Comparison of ENCODE assay signal across 8 mouse cellular contexts in genomic region chr6:83116373-83117164, GRCm38 (mm10). TPM values are rescaled to one million over a fixed set of nuclear protein-coding genes. Genes with fewer than 3 reads are reported as not detected.
DNase-seq lines count a peak whose midpoint lies in the region; ATAC-seq and TF ChIP-seq lines count a peak whose summit lies in the region.

No protein-coding gene starts in this region.

- H3K4me2 ChIP-seq in CH12.LX (ENCODE audit: insufficient read depth, low read depth, poor library complexity, severe bottlenecking) = peak overlapping the region; percentile 75
- peak overlapping the region; percentile 97 for H3K4me2 ChIP-seq in forebrain, embryonic 16.5 days (ENCODE audit: low read length)
- H3K4me2 ChIP-seq in liver, embryonic 15.5 days = peak overlapping the region; percentile 98

- in situ Hi-C loops in CH12.LX (cut with MboI; ENCODE audit: low pct_ligation_motif_present, low pct_unique_long_range_greater_than_20kb, low sequenced_read_pairs) = loop anchor here (5.0 kb wide), 1 partner anchor 41 kb away; the partner anchor contains the start of genes 1700003E16Rik and Wdr54

- peaks cover 15 to 36% of the 10 kb centered on the region in 2 experiments for H3K36me3 ChIP-seq in CH12.LX (replicated peaks in 1 of 2; ENCODE audit: control insufficient read depth in 1 of 2, insufficient read depth in 1 of 2, low read length in 1 of 2)
- peaks cover 13% of the 10 kb centered on the region; the same call in 1 of the 2 replicates for H3K36me3 ChIP-seq in forebrain, embryonic 16.5 days (ENCODE audit: control insufficient read depth, insufficient read depth)
- H3K36me3 ChIP-seq in liver, embryonic 15.5 days (replicated peaks) = peaks cover 33% of the 10 kb centered on the region

- no peaks in the 10 kb centered on the region for H3K9me3 ChIP-seq in CH12.LX (replicated peaks; ENCODE audit: low read length)
- no peaks in the 10 kb centered on the region for H3K9me3 ChIP-seq in forebrain, embryonic 16.5 days (ENCODE audit: control insufficient read depth, low read length)
- H3K9me3 ChIP-seq in liver, embryonic 15.5 days (replicated peaks) = no peaks in the 10 kb centered on the region

- DNase-seq in heart, adult 11 months = peak; percentile 90
- DNase-seq in heart, postnatal 25 days (ENCODE audit: low spot score) = no peak
- no peak for DNase-seq in CH12.LX (ENCODE audit: extremely low read depth)
- DNase-seq in gastrocnemius, postnatal 4 days (ENCODE audit: low spot score in 2 of 2) = no peak
- no peak for DNase-seq in left cerebral cortex, postnatal 14 days (ENCODE audit: low spot score in 2 of 2)

- peak overlapping the region; percentile 82 for H3K9ac ChIP-seq in CH12.LX (ENCODE audit: insufficient read depth, low read depth)
- peak overlapping the region; percentile 94 for H3K9ac ChIP-seq in forebrain, embryonic 16.5 days (replicated peaks; ENCODE audit: low read depth, low read length)
- H3K9ac ChIP-seq in liver, embryonic 15.5 days = peak overlapping the region; percentile 85

- no peaks in the 10 kb centered on the region for H3K27me3 ChIP-seq in CH12.LX (replicated peaks)
- H3K27me3 ChIP-seq in forebrain, embryonic 16.5 days (replicated peaks; ENCODE audit: control insufficient read depth, insufficient read depth, low read length) = no peaks in the 10 kb centered on the region
- no peaks in the 10 kb centered on the region for H3K27me3 ChIP-seq in liver, embryonic 15.5 days

- TF ChIP-seq RAD21 in CH12.LX (IDR thresholded peaks at IDR 0.05; ENCODE audit: low read depth, low read length) = no peak

- no peak; the same call in 1 of the 2 replicates for TF ChIP-seq POLR2A in CH12.LX (IDR thresholded peaks at IDR 0.05; ENCODE audit: low read depth, low read length)

- peaks cover 22% of the 10 kb centered on the region for H3K79me2 ChIP-seq in CH12.LX (replicated peaks; ENCODE audit: control insufficient read depth, extremely low read depth, insufficient read depth, poor library complexity, severe bottlenecking)

- 80% methylated on average over 11 of the region's 11 CpGs for WGBS in forebrain, embryonic 16.5 days
- 63% methylated on average over 11 of the region's 11 CpGs for WGBS in liver, embryonic 15.5 days (ENCODE audit: insufficient replicate concordance)

- intact Hi-C loops in heart, postnatal 25 days (cut with DNase I) = no loop called here
- intact Hi-C loops in left cerebral cortex, postnatal 14 days (cut with DNase I) = loop anchor here (5.0 kb wide), 1 partner anchor 41 kb away; the partner anchor contains the start of genes 1700003E16Rik and Wdr54

- peaks cover 30 to 70% of the 10 kb centered on the region in 2 experiments for H3K4me1 ChIP-seq in CH12.LX (ENCODE audit: control insufficient read depth in 1 of 2, insufficient read depth in 2 of 2)
- H3K4me1 ChIP-seq in forebrain, embryonic 16.5 days (replicated peaks; ENCODE audit: control insufficient read depth, insufficient read depth, low read length) = peaks cover 37% of the 10 kb centered on the region
- peaks cover 81% of the 10 kb centered on the region for H3K4me1 ChIP-seq in liver, embryonic 15.5 days (replicated peaks)

- H3K27ac ChIP-seq in CH12.LX (ENCODE audit: insufficient read depth, low read depth) = no peak overlapping the region
- no peak overlapping the region for H3K27ac ChIP-seq in forebrain, embryonic 16.5 days (ENCODE audit: low read length)
- peak overlapping the region; percentile 95 for H3K27ac ChIP-seq in liver, embryonic 15.5 days (replicated peaks)

- no peak for ATAC-seq in forebrain, embryonic 16.5 days
- ATAC-seq in liver, embryonic 15.5 days (ENCODE audit: insufficient read depth) = no peak
- ATAC-seq in megakaryocyte-erythroid progenitor cell, adult 5-6 weeks (replicated peaks; ENCODE audit: low FRiP score, low TSS enrichment, poor library complexity, severe bottlenecking) = no peak

- TF ChIP-seq EP300 in CH12.LX (IDR thresholded peaks at IDR 0.05; ENCODE audit: low read length) = no peak

- H3K4me3 ChIP-seq in CH12.LX (replicated peaks in 1 of 3; ENCODE audit: low read depth in 2 of 3, low read length in 2 of 3, poor library complexity in 1 of 3) = peak overlapping the region; percentile 80 to 94 (median 83)
- peak overlapping the region; percentile 90 for H3K4me3 ChIP-seq in forebrain, embryonic 16.5 days (replicated peaks; ENCODE audit: low read length)
- H3K4me3 ChIP-seq in liver, embryonic 15.5 days (replicated peaks) = peak overlapping the region; percentile 89

- dilution Hi-C loops in CH12.LX (cut with MboI; ENCODE audit: extremely low pct_ligation_motif_present, extremely low pct_unique_long_range_greater_than_20kb, low sequenced_read_pairs) = no loop called here

- no peak for TF ChIP-seq CTCF in CH12.LX (conservative IDR thresholded peaks at IDR 0.05 in 1 of 2, IDR thresholded peaks at IDR 0.05 in 1 of 2; ENCODE audit: low read depth in 2 of 2, low read length in 2 of 2)

TF ChIP-seq in CH12.LX, 34 proteins besides CTCF, POLR2A, EP300 and RAD21:
- TF ChIP-seq MYC (IDR thresholded peaks at IDR 0.05; ENCODE audit: low read depth, low read length) (no peak), ZMIZ1 (IDR thresholded peaks at IDR 0.05; ENCODE audit: low read depth, low read length) (0 out of 2 replicates have a peak, but pooled peaks have one; percentile 15)

RNA-seq across cellular contexts. Expression of gene Mogs, which starts 1.3 kb away (rescaled TPM):
- 1 to 10 TPM; 8.4 to 9.0 TPM for total RNA-seq in heart, postnatal 25 days (2021)
- total RNA-seq in CH12.LX (2012; rRNA removed) (78.9 and 104 TPM in 2 replicates), CH12.LX (2014; rRNA removed) (77.3 and 78.4 TPM in 2 replicates)
- 53.0 and 57.2 TPM in 2 replicates for polyA plus RNA-seq in CH12.LX (2012; ENCODE audit: insufficient read length, low read depth)
- polyA plus RNA-seq in forebrain, embryonic 16.5 days (2015; fragmentation: Nextera tagmentation; extraction: Ambion mirVana) = 21.8 and 22.6 TPM in 2 replicates
- 37.0 and 39.9 TPM in 2 replicates for polyA plus RNA-seq in liver, embryonic 15.5 days (2015; fragmentation: Nextera tagmentation; extraction: Ambion mirVana)
- 76.2 and 97.3 TPM in 2 replicates for total RNA-seq in megakaryocyte-erythroid progenitor cell, adult 5-6 weeks (2014; fragmentation: Nextera tagmentation)
- total RNA-seq in megakaryocyte-erythroid progenitor cell, adult 5-6 weeks (2017) = 88.3 and 127 TPM in 2 replicates
- 10 to 100 TPM; 20.0 to 21.9 TPM for total RNA-seq in gastrocnemius, postnatal 4 days (2021)
- 10 to 100 TPM; 24.4 to 27.3 TPM for total RNA-seq in left cerebral cortex, postnatal 14 days (2021)

RNA-seq across cellular contexts. Expression of gene Wbp1, which starts 4.8 kb away (rescaled TPM):
- total RNA-seq in heart, postnatal 25 days (2021) = 10 to 100 TPM; 72.5 to 74.0 TPM
- total RNA-seq in CH12.LX (2012; rRNA removed) (20.4 and 24.1 TPM in 2 replicates), CH12.LX (2014; rRNA removed) (23.1 and 27.5 TPM in 2 replicates)
- polyA plus RNA-seq in CH12.LX (2012; ENCODE audit: insufficient read length, low read depth) = 16.6 and 19.3 TPM in 2 replicates
- 209 and 228 TPM in 2 replicates for polyA plus RNA-seq in forebrain, embryonic 16.5 days (2015; fragmentation: Nextera tagmentation; extraction: Ambion mirVana)
- 29.6 and 30.2 TPM in 2 replicates for polyA plus RNA-seq in liver, embryonic 15.5 days (2015; fragmentation: Nextera tagmentation; extraction: Ambion mirVana)
- total RNA-seq in megakaryocyte-erythroid progenitor cell, adult 5-6 weeks (2014; fragmentation: Nextera tagmentation) = 29.1 and 56.6 TPM in 2 replicates
- 61.5 and 75.1 TPM in 2 replicates for total RNA-seq in megakaryocyte-erythroid progenitor cell, adult 5-6 weeks (2017)
- 10 to 100 TPM; 52.7 to 62.3 TPM for total RNA-seq in gastrocnemius, postnatal 4 days (2021)
- 10 to 100 TPM; 44.2 to 53.8 TPM for total RNA-seq in left cerebral cortex, postnatal 14 days (2021)

RNA-seq across cellular contexts. Expression of gene Mrpl53, which starts 7.7 kb away (rescaled TPM):
- total RNA-seq in heart, postnatal 25 days (2021) = 100 to 1,000 TPM; 127 to 151 TPM
- total RNA-seq in CH12.LX (2012; rRNA removed) (74.0 and 83.3 TPM in 2 replicates), CH12.LX (2014; rRNA removed) (52.2 and 54.2 TPM in 2 replicates)
- 52.9 and 55.5 TPM in 2 replicates for polyA plus RNA-seq in CH12.LX (2012; ENCODE audit: insufficient read length, low read depth)
- polyA plus RNA-seq in forebrain, embryonic 16.5 days (2015; fragmentation: Nextera tagmentation; extraction: Ambion mirVana) = 109 and 122 TPM in 2 replicates
- 70.4 and 72.6 TPM in 2 replicates for polyA plus RNA-seq in liver, embryonic 15.5 days (2015; fragmentation: Nextera tagmentation; extraction: Ambion mirVana)
- total RNA-seq in megakaryocyte-erythroid progenitor cell, adult 5-6 weeks (2014; fragmentation: Nextera tagmentation) = 50.1 and 97.7 TPM in 2 replicates
- total RNA-seq in megakaryocyte-erythroid progenitor cell, adult 5-6 weeks (2017) = 37.2 and 37.5 TPM in 2 replicates
- 100 to 1,000 TPM in 1 of 2 experiments, 10 to 100 TPM in 1; 79.5 to 100 TPM for total RNA-seq in gastrocnemius, postnatal 4 days (2021)
- total RNA-seq in left cerebral cortex, postnatal 14 days (2021) = 10 to 100 TPM; 61.7 to 64.8 TPM

RNA-seq across cellular contexts. Expression of gene Ino80b, which starts 8.7 kb away (rescaled TPM):
- total RNA-seq in heart, postnatal 25 days (2021) = 10 to 100 TPM in 1 of 2 experiments, 1 to 10 TPM in 1; 7.0 to 12.7 TPM
- total RNA-seq in CH12.LX (2012; rRNA removed) (26.1 and 26.9 TPM in 2 replicates), CH12.LX (2014; rRNA removed) (14.9 and 15.4 TPM in 2 replicates)
- polyA plus RNA-seq in CH12.LX (2012; ENCODE audit: insufficient read length, low read depth) = 30.4 and 34.2 TPM in 2 replicates
- polyA plus RNA-seq in forebrain, embryonic 16.5 days (2015; fragmentation: Nextera tagmentation; extraction: Ambion mirVana) = 11.4 and 14.4 TPM in 2 replicates
- 5.0 and 5.3 TPM in 2 replicates for polyA plus RNA-seq in liver, embryonic 15.5 days (2015; fragmentation: Nextera tagmentation; extraction: Ambion mirVana)
- total RNA-seq in megakaryocyte-erythroid progenitor cell, adult 5-6 weeks (2014; fragmentation: Nextera tagmentation) = 11.2 and 20.1 TPM in 2 replicates
- total RNA-seq in megakaryocyte-erythroid progenitor cell, adult 5-6 weeks (2017) = 28.8 and 32.8 TPM in 2 replicates
- total RNA-seq in gastrocnemius, postnatal 4 days (2021) = 10 to 100 TPM; 18.6 to 20.6 TPM
- total RNA-seq in left cerebral cortex, postnatal 14 days (2021) = 10 to 100 TPM; 15.1 to 18.8 TPM

RNA-seq across cellular contexts. Expression of gene Gm42688, which starts 15.2 kb away (rescaled TPM):
- 1 to 10 TPM in 1 of 2 experiments, under 1 TPM in 1; 0.99 to 1.6 TPM for total RNA-seq in heart, postnatal 25 days (2021)
- total RNA-seq in CH12.LX (2012; rRNA removed) (1.3 and 2.1 TPM in 2 replicates), CH12.LX (2014; rRNA removed) (1.2 TPM in 2 replicates)
- polyA plus RNA-seq in CH12.LX (2012; ENCODE audit: insufficient read length, low read depth) = 1.6 and 2.0 TPM in 2 replicates
- polyA plus RNA-seq in forebrain, embryonic 16.5 days (2015; fragmentation: Nextera tagmentation; extraction: Ambion mirVana) = 4.1 and 4.9 TPM in 2 replicates
- polyA plus RNA-seq in liver, embryonic 15.5 days (2015; fragmentation: Nextera tagmentation; extraction: Ambion mirVana) = 1.1 and 1.4 TPM in 2 replicates
- total RNA-seq in megakaryocyte-erythroid progenitor cell, adult 5-6 weeks (2014; fragmentation: Nextera tagmentation) = 7.7 and 8.3 TPM in 2 replicates
- 3.0 and 5.4 TPM in 2 replicates for total RNA-seq in megakaryocyte-erythroid progenitor cell, adult 5-6 weeks (2017)
- 1 to 10 TPM; 2.2 to 2.7 TPM for total RNA-seq in gastrocnemius, postnatal 4 days (2021)
- 1 to 10 TPM; 4.1 to 5.5 TPM for total RNA-seq in left cerebral cortex, postnatal 14 days (2021)
